Mouse (Mus musculus) midbrain, embryonic 14.5 days (tissue): ENCODE results near the gene Wfdc17. TPM values are rescaled to one million over a fixed set of nuclear protein-coding genes. Genes with fewer than 3 reads are reported as not detected.

Experiments used
- ATAC-seq: fragments of 200-750 bp; cut with Nextera tagmentation; 2 replicates; pipeline ENCODE4 v1.8.0; 2017; ENCODE audit warnings: moderate number of reproducible peaks, moderate library complexity; ENCODE audit not compliant: low FRiP score, low TSS enrichment
- DNase-seq: peaks from one replicate; pipeline ENCODE4 v3.0.0-alpha.2; 2015
- H3K27ac ChIP-seq: fragments of 300-500 bp; sonication (generic); replicated peaks from 2 replicates; pipeline ENCODE4 v1.5.1; 2014; ENCODE audit warnings: mild to moderate bottlenecking, low read depth, low read length, moderate library complexity
- H3K27me3 ChIP-seq: fragments of 300-500 bp; sonication (generic); 2 replicates; pipeline ENCODE4 v1.6.1; 2014; ENCODE audit warnings: low read length, control low read depth, mixed read lengths; ENCODE audit not compliant: control insufficient read depth, insufficient read depth
- H3K36me3 ChIP-seq: fragments of 300-500 bp; sonication (generic); 2 replicates; pipeline ENCODE4 v1.6.1; 2014; ENCODE audit warnings: low read length, control low read depth; ENCODE audit not compliant: control insufficient read depth, insufficient read depth
- H3K4me1 ChIP-seq: fragments of 300-500 bp; sonication (generic); 2 replicates; pipeline ENCODE4 v1.6.1; 2014; ENCODE audit warnings: mild to moderate bottlenecking, antibody characterized with exemption, low read length, control low read depth; ENCODE audit not compliant: control insufficient read depth, insufficient read depth
- H3K4me2 ChIP-seq: fragments of 300-500 bp; sonication (generic); 2 replicates; pipeline ENCODE4 v1.6.1; 2014; ENCODE audit warnings: mild to moderate bottlenecking, low read length, moderate library complexity
- H3K4me3 ChIP-seq: fragments of 300-500 bp; sonication (generic); replicated peaks from 2 replicates; pipeline ENCODE4 v1.5.1; 2014; ENCODE audit warnings: low read depth, low read length
- H3K9ac ChIP-seq: fragments of 300-500 bp; sonication (generic); replicated peaks from 2 replicates; pipeline ENCODE4 v1.6.1; 2014; ENCODE audit warnings: mild to moderate bottlenecking, low read length, moderate library complexity
- H3K9me3 ChIP-seq: fragments of 300-500 bp; sonication (generic); 2 replicates; pipeline ENCODE4 v1.6.1; 2016; ENCODE audit warnings: low read length, control low read depth, mixed read lengths; ENCODE audit not compliant: control insufficient read depth
- WGBS: fragments of 180-500 bp; shearing (Covaris S2); extraction: QIAGEN DNeasy Blood & Tissue Kit; methylation state at CpG from one replicate; pipeline ENCODE4 v1.1.7; 2014; 5-methylcytosine and 5-hydroxymethylcytosine counted together
- polyA plus RNA-seq: library from polyadenylated mRNA; unstranded; fragments of >200 nt; fragmentation: Nextera tagmentation; extraction: Ambion mirVana; gene quantifications from 2 replicates; pipeline ENCODE4 v1.2.1, GENCODE M21; 2014

Wfdc17 gene
- polyA plus RNA-seq, 1 experiment from 2014 or later, result 1.5 TPM

DNA sequence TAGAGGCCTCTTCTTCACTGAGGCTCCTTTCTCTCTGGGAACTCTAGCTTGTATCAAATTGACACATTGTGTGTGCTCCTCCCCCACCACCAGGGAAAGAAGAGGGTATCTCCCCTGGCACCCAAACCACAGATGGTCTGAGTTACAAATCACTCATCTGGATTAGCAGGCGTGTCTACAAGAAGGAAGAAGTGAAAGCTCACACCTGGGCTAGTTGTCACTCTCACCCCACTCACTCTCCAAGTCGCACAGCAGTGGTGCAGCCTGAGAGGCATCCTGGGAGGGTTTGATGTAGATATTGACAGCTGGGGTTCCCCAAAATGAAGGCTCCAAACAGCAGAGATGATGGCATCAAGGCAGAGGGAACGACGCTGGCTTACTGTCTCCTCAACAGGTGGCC lies 42.4 kb downstream of the Wfdc17 start:
- 72% methylated on average over 4 of the region's 4 CpGs for WGBS
- DNase-seq (no peak), ATAC-seq (no peak)
- H3K9me3 ChIP-seq, result no peaks in the 10 kb centered on the region
- no peak overlapping the region for H3K27ac ChIP-seq
- no peaks in the 10 kb centered on the region for H3K36me3 ChIP-seq
- no peak overlapping the region for H3K4me2 ChIP-seq
- H3K4me3 ChIP-seq, result no peak overlapping the region
- no peak overlapping the region for H3K9ac ChIP-seq
- no peaks in the 10 kb centered on the region for H3K4me1 ChIP-seq
- H3K27me3 ChIP-seq, result no peaks in the 10 kb centered on the region

DNA sequence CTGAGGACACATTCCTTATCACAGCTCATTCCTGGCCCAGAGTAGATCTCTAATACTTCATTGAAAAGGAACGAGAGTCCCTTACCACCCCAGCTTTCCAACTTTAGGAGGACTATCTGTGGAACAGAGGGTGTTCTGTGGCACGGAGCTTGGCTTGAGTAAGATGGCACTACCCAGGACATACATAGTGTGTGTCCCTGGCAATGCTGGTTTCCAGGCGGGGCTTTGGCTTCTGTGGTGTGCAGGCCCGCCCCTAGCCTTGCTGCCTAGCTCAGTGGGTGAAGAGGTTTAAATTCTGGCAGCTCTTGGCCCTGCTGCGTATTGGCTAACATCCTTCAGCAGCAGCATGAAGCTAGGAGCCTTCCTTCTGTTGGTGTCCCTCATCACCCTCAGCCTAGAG lies 42.9 kb downstream of the Wfdc17 start, which contains the start of gene Wfdc21:
Gene Wfdc21 (plus strand): TSS at position 260 of the 400 bp plus-strand sequence.
- no peak within 1 kb of the TSS for H3K4me2 ChIP-seq
- no peaks in the 10 kb centered on the region for H3K36me3 ChIP-seq
- H3K9me3 ChIP-seq, result no peaks in the 10 kb centered on the region
- no peak within 1 kb of the TSS for H3K27ac ChIP-seq
- ATAC-seq, result no peak
- DNase-seq, result no peak
- H3K9ac ChIP-seq, result no peak within 1 kb of the TSS
- 82% methylated on average over 5 of the region's 5 CpGs for WGBS
- no peak within 1 kb of the TSS for H3K4me3 ChIP-seq
- no peaks in the 10 kb centered on the region for H3K4me1 ChIP-seq
- H3K27me3 ChIP-seq, result peaks cover 4% of the 10 kb centered on the region; the same call in 1 of the 2 replicates

DNA sequence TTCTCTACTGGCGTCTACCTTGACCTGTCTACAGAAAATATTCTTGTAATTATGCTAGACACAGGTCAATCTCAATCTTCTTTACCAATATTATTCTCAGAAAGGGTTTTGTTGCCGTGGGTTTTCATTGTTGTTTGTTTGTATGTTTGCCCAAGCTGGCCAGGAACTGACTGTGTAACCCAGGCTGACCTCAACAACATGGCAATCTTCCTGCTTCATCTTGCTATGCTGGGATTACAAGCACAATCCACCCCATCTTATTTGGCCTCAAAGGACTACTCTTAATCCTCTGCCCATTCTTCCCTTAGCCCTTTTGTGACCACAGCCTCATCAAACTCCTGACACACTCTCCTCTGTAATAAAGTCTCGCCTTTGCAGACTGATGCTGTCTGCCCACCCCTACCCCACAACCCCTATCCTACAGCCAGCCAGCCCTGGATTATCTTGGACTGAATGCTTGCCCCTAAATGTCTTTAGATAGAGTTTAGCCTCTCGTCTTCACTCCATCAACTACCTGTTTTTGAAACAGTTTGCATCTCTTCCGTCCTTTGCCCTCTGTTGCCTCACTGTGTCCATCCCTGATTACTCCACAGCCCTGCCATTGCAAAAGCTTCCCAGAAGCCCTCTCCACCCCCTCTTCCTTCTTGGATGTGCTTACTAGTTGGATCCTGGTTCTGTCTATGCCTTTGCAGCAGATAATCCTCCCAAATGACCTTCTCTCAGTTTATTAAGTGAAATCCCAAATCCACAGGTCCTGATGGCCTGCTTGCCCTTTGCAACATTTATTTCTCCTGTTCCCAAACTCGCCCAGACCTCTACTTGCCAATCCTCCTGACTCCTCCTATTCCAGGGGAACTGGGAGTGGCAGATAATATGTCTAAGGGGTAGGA lies 43.8 kb downstream of the Wfdc17 start:
- H3K4me2 ChIP-seq, result no peak overlapping the region
- H3K27me3 ChIP-seq, result peaks cover 13% of the 10 kb centered on the region; the same call in 1 of the 2 replicates
- DNase-seq, result no peak
- no peak overlapping the region for H3K4me3 ChIP-seq
- no peak for ATAC-seq
- H3K9ac ChIP-seq, result no peak overlapping the region
- no peaks in the 10 kb centered on the region for H3K9me3 ChIP-seq
- no peaks in the 10 kb centered on the region for H3K36me3 ChIP-seq
- 63% methylated on average over 6 of the region's 6 CpGs for WGBS
- no peak overlapping the region for H3K27ac ChIP-seq
- no peaks in the 10 kb centered on the region for H3K4me1 ChIP-seq

DNA sequence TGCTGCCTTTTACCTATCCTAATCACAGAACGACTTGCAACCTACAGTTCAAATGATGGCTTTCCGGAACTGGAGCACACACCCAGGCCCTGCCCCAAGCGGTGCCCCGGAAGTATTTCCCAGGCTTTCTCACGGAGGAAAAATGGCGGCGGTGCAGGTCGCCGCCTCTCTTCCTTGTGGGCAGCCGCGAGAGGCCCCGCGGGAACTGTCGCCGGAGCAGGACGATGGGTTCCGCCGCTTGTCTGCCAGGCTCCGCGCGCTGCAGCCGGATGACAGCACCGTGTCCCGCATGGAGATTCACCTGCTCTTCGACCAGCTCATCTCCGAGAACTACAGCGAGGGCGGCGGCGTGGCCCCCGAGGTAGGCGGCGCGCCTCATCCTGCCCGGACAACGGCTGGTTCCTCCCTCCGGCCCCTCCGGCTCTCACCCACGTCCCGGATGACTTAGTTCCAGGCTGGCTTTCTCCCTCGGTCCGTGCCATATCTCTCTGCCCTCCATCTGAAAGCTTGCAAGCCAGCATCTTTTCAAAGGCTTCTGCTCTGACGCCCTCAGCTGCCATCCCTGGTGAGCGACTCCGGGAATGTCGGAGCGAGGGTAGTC lies 49.9 kb downstream of the Wfdc17 start, which contains the start of gene Heatr6:
Gene Heatr6 (plus strand): TSS at position 116 of the 601 bp plus-strand sequence.
- WGBS, result under 1% methylated on average over 47 of the region's 47 CpGs
- peak; percentile 91 for ATAC-seq
- peaks cover 29% of the 10 kb centered on the region for H3K36me3 ChIP-seq

DNA sequence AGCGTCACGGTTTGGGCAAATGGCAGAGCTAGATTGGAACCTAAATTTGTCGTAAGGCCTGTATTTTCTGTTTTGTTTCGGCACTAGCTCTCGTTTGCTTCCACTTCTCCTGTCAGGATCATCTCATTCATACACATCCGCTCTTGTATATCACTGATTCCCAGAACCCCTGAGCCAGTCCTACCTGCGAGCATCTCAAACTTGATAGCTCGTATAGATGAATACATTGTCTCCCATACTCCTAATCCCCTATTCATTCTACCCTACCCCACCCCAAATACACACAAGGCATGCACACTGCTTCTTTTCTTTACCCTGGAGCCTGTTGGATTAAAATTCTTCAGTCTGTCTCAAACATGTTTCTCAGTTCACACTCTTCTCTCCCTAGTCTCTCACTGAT lies 50.4 kb downstream of the Wfdc17 start:
- 3% methylated on average over 8 of the region's 8 CpGs for WGBS
- peaks cover 17% of the 10 kb centered on the region for H3K4me1 ChIP-seq
- ATAC-seq (no peak), DNase-seq (no peak)
- no peaks in the 10 kb centered on the region for H3K9me3 ChIP-seq
- peak overlapping the region; percentile 88 for H3K9ac ChIP-seq
- peaks cover 13% of the 10 kb centered on the region; the same call in 1 of the 2 replicates for H3K27me3 ChIP-seq
- peak overlapping the region; percentile 73 for H3K4me2 ChIP-seq
- H3K27ac ChIP-seq, result peak overlapping the region; percentile 93
- H3K4me3 ChIP-seq, result peak overlapping the region; percentile 83
- H3K36me3 ChIP-seq, result peaks cover 34% of the 10 kb centered on the region

More for the DNA sequence above, 49.9 kb downstream of the Wfdc17 start, which contains the start of gene Heatr6:
- Histone ChIP-seq H3K4me2 (peak within 1 kb of the TSS; percentile 73), H3K9me3 (no peaks in the 10 kb centered on the region), H3K27ac (peak within 1 kb of the TSS; percentile 93), H3K27me3 (peaks cover 13% of the 10 kb centered on the region; the same call in 1 of the 2 replicates), H3K4me1 (peaks cover 17% of the 10 kb centered on the region), H3K9ac (peak within 1 kb of the TSS; percentile 88), H3K4me3 (peak within 1 kb of the TSS; percentile 83)
- peak; percentile 96 for DNase-seq

Other genes with a start within 250 kb of the Wfdc17 start
- gene Mmp28, start 240.9 kb upstream of the Wfdc17 start, polyA plus RNA-seq, result 1.6 and 2.7 TPM in 2 replicates
- 13.7 and 17.0 TPM in 2 replicates for gene Taf15, start 230.9 kb upstream of the Wfdc17 start, polyA plus RNA-seq
- not detected in 2 replicates for gene Heatr9, start 181.8 kb upstream of the Wfdc17 start, polyA plus RNA-seq
- 1.6 TPM in 1 of 2 replicates, not detected in the other for gene Ccl5, start 173.5 kb upstream of the Wfdc17 start, polyA plus RNA-seq
- gene Ccl9, start 125.4 kb upstream of the Wfdc17 start, polyA plus RNA-seq, result 0.27 and 6.9 TPM in 2 replicates
- 1.1 and 2.8 TPM in 2 replicates for gene Ccl6, start 110.9 kb upstream of the Wfdc17 start, polyA plus RNA-seq
- not detected in 2 replicates for gene Rpl9-ps1, start 58.4 kb upstream of the Wfdc17 start, polyA plus RNA-seq
- 1.00 and 2.4 TPM in 2 replicates for gene Ccl3, start 54.6 kb upstream of the Wfdc17 start, polyA plus RNA-seq
- gene Ccl4, start 41.4 kb upstream of the Wfdc17 start, polyA plus RNA-seq, result 3.5 TPM in 1 of 2 replicates, not detected in the other
- gene Wfdc18, start 5.0 kb downstream of the Wfdc17 start, polyA plus RNA-seq, result not detected in 2 replicates
- not detected in 2 replicates for gene Wfdc21, start 42.9 kb downstream of the Wfdc17 start, polyA plus RNA-seq
- gene Heatr6, start 49.7 kb downstream of the Wfdc17 start, polyA plus RNA-seq, result 36.6 and 37.2 TPM in 2 replicates
- 0.12 TPM in 2 replicates for gene Hnf1b, start 146.1 kb downstream of the Wfdc17 start, polyA plus RNA-seq
- gene Ddx52, start 238.1 kb downstream of the Wfdc17 start, polyA plus RNA-seq, result 22.5 and 28.8 TPM in 2 replicates